Comparison of ENCODE assay signal across 17 mouse cellular contexts in genomic region chr5:100213901-100214300, GRCm38 (mm10). TPM values are rescaled to one million over a fixed set of nuclear protein-coding genes. Genes with fewer than 3 reads are reported as not detected.
"Had no signal": no experiment of that assay in that cellular context is flagged by ENCODE, and none has a peak within 500 bp of the region (broad histone marks: within the 10 kb centered on the region; RNA-seq: fewer than 3 reads in every experiment).

No protein-coding gene starts in this region.

- H3K9ac ChIP-seq: limb, embryonic 12.5 days; limb, embryonic 15.5 days; liver, embryonic 14.5 days; liver, postnatal 0 days; lung, embryonic 14.5 days; midbrain, embryonic 13.5 days had no signal

- H3K36me3 ChIP-seq: limb, embryonic 12.5 days; limb, embryonic 15.5 days; midbrain, embryonic 13.5 days had no signal

- H3K9me3 ChIP-seq: limb, embryonic 12.5 days; limb, embryonic 15.5 days; midbrain, embryonic 13.5 days had no signal

- H3K27ac ChIP-seq: limb, embryonic 12.5 days; limb, embryonic 15.5 days; liver, embryonic 14.5 days; macrophage; midbrain, embryonic 13.5 days had no signal

- DNase-seq: kidney, adult 9 months; kidney, postnatal 14 days; kidney, postnatal 4 days; left cerebral cortex, postnatal 4 days; liver, postnatal 0 days; lung, embryonic 14.5 days; thymus, adult 18-20 months; thymus, postnatal 36 days had no signal

- ATAC-seq: liver, postnatal 0 days; lung, postnatal 0 days; midbrain, embryonic 13.5 days; midbrain, embryonic 16.5 days had no signal

- H3K4me2 ChIP-seq: limb, embryonic 12.5 days; limb, embryonic 15.5 days; liver, embryonic 11.5 days; lung, embryonic 14.5 days; midbrain, embryonic 13.5 days had no signal

- H3K27me3 ChIP-seq: limb, embryonic 12.5 days; limb, embryonic 15.5 days; midbrain, embryonic 13.5 days had no signal

- H3K4me3 ChIP-seq: limb, embryonic 12.5 days; limb, embryonic 15.5 days; midbrain, embryonic 13.5 days had no signal

RNA-seq across cellular contexts. Expression of gene Tmem150c, which starts 54.3 kb away (rescaled TPM):
- total RNA-seq: megakaryocyte, adult 5-6 weeks had no signal
